8 mouse cellular contexts compared by ENCODE assay signal in genomic region chr5:65731173-65732007, GRCm38 (mm10). TPM values are rescaled to one million over a fixed set of nuclear protein-coding genes. Genes with fewer than 3 reads are reported as not detected.
A peak's percentile ranks its signal among the peaks of the same experiment; 100 is the strongest.
DNase-seq lines count a peak whose midpoint lies in the region; ATAC-seq and TF ChIP-seq lines count a peak whose summit lies in the region.

No protein-coding gene starts in this region.

- no peaks in the 10 kb centered on the region; the same call in 1 of the 2 replicates for H3K79me2 ChIP-seq in MEL (ENCODE audit: control insufficient read depth, insufficient read depth, low read length, poor library complexity)

- H3K4me1 ChIP-seq in MEL (ENCODE audit: control insufficient read depth in 1 of 2, insufficient read depth in 2 of 2, low read length in 2 of 2) = peaks cover 17 to 30% of the 10 kb centered on the region in 2 experiments
- peaks cover 7% of the 10 kb centered on the region for H3K4me1 ChIP-seq in heart, postnatal 0 days (ENCODE audit: control insufficient read depth, insufficient read depth)
- peaks cover 54% of the 10 kb centered on the region for H3K4me1 ChIP-seq in liver, embryonic 13.5 days (replicated peaks)
- no peaks in the 10 kb centered on the region for H3K4me1 ChIP-seq in stomach, embryonic 16.5 days (ENCODE audit: control insufficient read depth, insufficient read depth, low read length)

- no peak for TF ChIP-seq RAD21 in MEL (IDR thresholded peaks at IDR 0.05; ENCODE audit: low read depth, low read length)

- ATAC-seq in heart, postnatal 0 days (ENCODE audit: insufficient read depth, low read depth) = peak; percentile 87
- ATAC-seq in liver, embryonic 13.5 days (ENCODE audit: low read depth) = peak; percentile 99
- peak; percentile 64; the same call in 1 of the 2 replicates for ATAC-seq in stomach, embryonic 16.5 days (ENCODE audit: insufficient read depth, low FRiP score)

- no peak overlapping the region for H3K4me3 ChIP-seq in MEL (ENCODE audit: control insufficient read depth in 1 of 2, insufficient read depth in 1 of 2, low read depth in 2 of 2, low read length in 2 of 2)
- H3K4me3 ChIP-seq in heart, postnatal 0 days (ENCODE audit: low read depth, low read length) = no peak overlapping the region
- no peak overlapping the region for H3K4me3 ChIP-seq in liver, embryonic 13.5 days (replicated peaks)
- no peak overlapping the region for H3K4me3 ChIP-seq in stomach, embryonic 16.5 days (replicated peaks; ENCODE audit: low read length)

- no peaks in the 10 kb centered on the region for H3K9me3 ChIP-seq in MEL (replicated peaks; ENCODE audit: insufficient read depth, low read length)
- no peaks in the 10 kb centered on the region for H3K9me3 ChIP-seq in heart, postnatal 0 days (replicated peaks; ENCODE audit: control insufficient read depth, low read length)
- no peaks in the 10 kb centered on the region for H3K9me3 ChIP-seq in liver, embryonic 13.5 days (replicated peaks)
- no peaks in the 10 kb centered on the region for H3K9me3 ChIP-seq in stomach, embryonic 16.5 days (replicated peaks; ENCODE audit: control insufficient read depth, low read length)

- peak; percentile 98 for DNase-seq in MEL (ENCODE audit: low read depth, low spot score)
- DNase-seq in c-Kit-positive CD71-positive TER-119-negative erythroid progenitor cells, embryonic 14.5 days (ENCODE audit: low read depth) = peak; percentile 92
- DNase-seq in heart, postnatal 0 days (ENCODE audit: low spot score) = peak; percentile 80
- DNase-seq in liver, embryonic 13.5 days = peak; percentile 82
- no peak for DNase-seq in urinary bladder, adult 2 months (ENCODE audit: low spot score)
- DNase-seq in right cerebral cortex, postnatal 4 days = no peak
- DNase-seq in adipocyte (ENCODE audit: low spot score) = no peak

- no peaks in the 10 kb centered on the region for H3K27me3 ChIP-seq in MEL (ENCODE audit: control insufficient read depth in 1 of 2, insufficient read depth in 2 of 2, low read length in 2 of 2)
- H3K27me3 ChIP-seq in heart, postnatal 0 days (ENCODE audit: control insufficient read depth, insufficient read depth, low read length) = no peaks in the 10 kb centered on the region
- H3K27me3 ChIP-seq in liver, embryonic 13.5 days = no peaks in the 10 kb centered on the region
- H3K27me3 ChIP-seq in stomach, embryonic 16.5 days (ENCODE audit: control insufficient read depth, insufficient read depth, low read length) = no peaks in the 10 kb centered on the region

- TF ChIP-seq EP300 in MEL (IDR thresholded peaks at IDR 0.05; ENCODE audit: low read depth in 1 of 2, low read length in 2 of 2) = peak; percentile 96 to 97
- TF ChIP-seq EP300 in heart, postnatal 0 days (IDR thresholded peaks at IDR 0.05; ENCODE audit: low read depth) = 0 out of 2 replicates have a peak, but pooled peaks have one; percentile 32

- no peak overlapping the region for H3K4me2 ChIP-seq in heart, postnatal 0 days (ENCODE audit: low read depth, low read length)
- peak overlapping the region; percentile 50 for H3K4me2 ChIP-seq in liver, embryonic 13.5 days
- no peak overlapping the region for H3K4me2 ChIP-seq in stomach, embryonic 16.5 days (ENCODE audit: low read depth, low read length)

- peak in 1 of 2 experiments; percentile 50; a peak in 2 of 4 replicates for TF ChIP-seq POLR2A in MEL (IDR thresholded peaks at IDR 0.05; ENCODE audit: control insufficient read depth in 1 of 2, insufficient read depth in 1 of 2, low read depth in 1 of 2, low read length in 2 of 2, poor library complexity in 1 of 2)

- TF ChIP-seq CTCF in MEL (IDR thresholded peaks at IDR 0.05 in 2 of 3, conservative IDR thresholded peaks at IDR 0.05 in 1 of 3; ENCODE audit: control insufficient read depth in 1 of 3, insufficient read depth in 1 of 3, low read depth in 2 of 3, low read length in 3 of 3, poor library complexity in 1 of 3, severe bottlenecking in 1 of 3) = no peak
- TF ChIP-seq CTCF in heart, postnatal 0 days (IDR thresholded peaks at IDR 0.05; ENCODE audit: low read depth) = no peak

- H3K9ac ChIP-seq in MEL (ENCODE audit: control insufficient read depth, low read depth, low read length, poor library complexity, severe bottlenecking) = peak overlapping the region; percentile 65
- no peak overlapping the region for H3K9ac ChIP-seq in heart, postnatal 0 days (replicated peaks; ENCODE audit: low read depth, low read length)
- H3K9ac ChIP-seq in liver, embryonic 13.5 days = peak overlapping the region; percentile 60
- no peak overlapping the region for H3K9ac ChIP-seq in stomach, embryonic 16.5 days (ENCODE audit: low read length)

- peaks cover 0 to 20% of the 10 kb centered on the region in 2 experiments; a peak in 2 of 4 replicates for H3K36me3 ChIP-seq in MEL (ENCODE audit: control insufficient read depth in 1 of 2, insufficient read depth in 2 of 2, low read length in 2 of 2)
- H3K36me3 ChIP-seq in heart, postnatal 0 days (replicated peaks; ENCODE audit: control insufficient read depth, insufficient read depth, low read length) = no peaks in the 10 kb centered on the region
- H3K36me3 ChIP-seq in liver, embryonic 13.5 days = no peaks in the 10 kb centered on the region
- no peaks in the 10 kb centered on the region for H3K36me3 ChIP-seq in stomach, embryonic 16.5 days (ENCODE audit: control insufficient read depth, insufficient read depth, low read length)

- H3K27ac ChIP-seq in MEL (ENCODE audit: control insufficient read depth, low read depth, low read length) = peak overlapping the region; percentile 98
- peak overlapping the region; percentile 74 for H3K27ac ChIP-seq in heart, postnatal 0 days (ENCODE audit: low read depth)
- H3K27ac ChIP-seq in liver, embryonic 13.5 days = peak overlapping the region; percentile 94
- peak overlapping the region; percentile 42; the same call in 1 of the 2 replicates for H3K27ac ChIP-seq in stomach, embryonic 16.5 days (ENCODE audit: low read length)

- 27% methylated on average over 9 of the region's 9 CpGs for WGBS in heart, postnatal 0 days
- WGBS in liver, embryonic 13.5 days (ENCODE audit: insufficient replicate concordance) = 11% methylated on average over 9 of the region's 9 CpGs
- 58% methylated on average over 9 of the region's 9 CpGs for WGBS in stomach, embryonic 16.5 days

TF ChIP-seq in MEL, 35 proteins besides CTCF, POLR2A, EP300 and RAD21 (continues in another document):
- TF ChIP-seq MAZ (IDR thresholded peaks at IDR 0.05; ENCODE audit: low read depth, low read length) (peak; percentile 93; the same call in 1 of the 2 replicates), ELF1 (IDR thresholded peaks at IDR 0.05; ENCODE audit: low read depth, low read length) (0 out of 2 replicates have a peak, but pooled peaks have one; percentile 20), TBP (IDR thresholded peaks at IDR 0.05; ENCODE audit: low read depth, low read length) (peak; percentile 74), NELFE (IDR thresholded peaks at IDR 0.05; ENCODE audit: low read depth, low read length) (peak; percentile 59), KAT2A (conservative IDR thresholded peaks at IDR 0.05; ENCODE audit: low read depth, low read length) (no peak), MAFK (IDR thresholded peaks at IDR 0.05; ENCODE audit: borderline replicate concordance, low read depth, low read length) (no peak), NRF1 (IDR thresholded peaks at IDR 0.05; ENCODE audit: insufficient read depth, low read depth, low read length, poor library complexity, severe bottlenecking) (no peak), BHLHE40 (IDR thresholded peaks at IDR 0.05; ENCODE audit: borderline replicate concordance, low read depth, low read length) (no peak), MAX (IDR thresholded peaks at IDR 0.05; ENCODE audit: low read length) (peak; percentile 21; the same call in 1 of the 2 replicates), MYC (IDR thresholded peaks at IDR 0.05; ENCODE audit: low read depth, low read length) (0 out of 2 replicates have a peak, but pooled peaks have one; percentile 22), HCFC1 (IDR thresholded peaks at IDR 0.05; ENCODE audit: low read depth, low read length) (no peak), CHD2 (IDR thresholded peaks at IDR 0.05; ENCODE audit: low read length) (peak; percentile 63), ZC3H11A (IDR thresholded peaks at IDR 0.05; ENCODE audit: low read depth, low read length) (no peak), E2F4 (IDR thresholded peaks at IDR 0.05; ENCODE audit: borderline replicate concordance, low read depth, low read length) (peak; percentile 88), SMC3 (IDR thresholded peaks at IDR 0.05; ENCODE audit: low read depth, low read length) (no peak), ZNF384 (IDR thresholded peaks at IDR 0.05; ENCODE audit: low read depth, low read length) (no peak), MXI1 (IDR thresholded peaks at IDR 0.05; ENCODE audit: low read depth, low read length) (no peak), GATA1 (IDR thresholded peaks at IDR 0.05; ENCODE audit: low read depth, low read length) (peak; percentile 96), ZKSCAN1 (IDR thresholded peaks at IDR 0.05; ENCODE audit: low read depth, low read length) (no peak), GABPA (IDR thresholded peaks at IDR 0.05; ENCODE audit: low read depth, low read length) (no peak), ZMIZ1 (IDR thresholded peaks at IDR 0.05; ENCODE audit: low read depth, low read length) (no peak), SIN3A (IDR thresholded peaks at IDR 0.05; ENCODE audit: low read length) (peak; percentile 85)

RNA-seq across cellular contexts. Expression of gene N4bp2, which starts 31.9 kb away (rescaled TPM):
- 10.1 and 11.4 TPM in 2 replicates for total RNA-seq in MEL (2012; rRNA removed)
- polyA plus RNA-seq in MEL (2012; ENCODE audit: insufficient read depth in 1 of 2, insufficient read length in 2 of 2, low read depth in 1 of 2, low replicate concordance in 2 of 2, missing spikeins in 1 of 2) = 10 to 100 TPM; 12.9 to 50.6 TPM
- 10.5 and 18.6 TPM in 2 replicates for total RNA-seq in heart, postnatal 0 days (2014; rRNA removed; ENCODE audit: low replicate concordance)
- polyA plus RNA-seq in heart, postnatal 0 days (2015; fragmentation: Nextera tagmentation; extraction: Ambion mirVana) = 6.0 and 8.0 TPM in 2 replicates
- 9.6 and 11.5 TPM in 2 replicates for polyA plus RNA-seq in liver, embryonic 13.5 days (2015; fragmentation: Nextera tagmentation; extraction: Ambion mirVana)
- polyA plus RNA-seq in stomach, embryonic 16.5 days (2015; fragmentation: Nextera tagmentation; extraction: Ambion mirVana) = 14.3 and 17.3 TPM in 2 replicates
- polyA plus RNA-seq in urinary bladder, adult 2 months (2012; rRNA removed) = 7.9 TPM in 2 replicates

RNA-seq across cellular contexts. Expression of gene Pds5a, which starts 33.3 kb away (rescaled TPM):
- total RNA-seq in MEL (2012; rRNA removed) = 87.3 and 99.6 TPM in 2 replicates
- polyA plus RNA-seq in MEL (2012; ENCODE audit: insufficient read depth in 1 of 2, insufficient read length in 2 of 2, low read depth in 1 of 2, low replicate concordance in 2 of 2, missing spikeins in 1 of 2) = 100 to 1,000 TPM in 1 of 2 experiments, 10 to 100 TPM in 1; 88.0 to 188 TPM
- 57.9 and 91.3 TPM in 2 replicates for total RNA-seq in heart, postnatal 0 days (2014; rRNA removed; ENCODE audit: low replicate concordance)
- polyA plus RNA-seq in heart, postnatal 0 days (2015; fragmentation: Nextera tagmentation; extraction: Ambion mirVana) = 13.2 and 15.4 TPM in 2 replicates
- 23.1 and 26.8 TPM in 2 replicates for polyA plus RNA-seq in liver, embryonic 13.5 days (2015; fragmentation: Nextera tagmentation; extraction: Ambion mirVana)
- 44.0 and 47.7 TPM in 2 replicates for polyA plus RNA-seq in stomach, embryonic 16.5 days (2015; fragmentation: Nextera tagmentation; extraction: Ambion mirVana)
- 63.1 and 65.6 TPM in 2 replicates for polyA plus RNA-seq in urinary bladder, adult 2 months (2012; rRNA removed)

Comparison
In these comparisons a context has a peak if more than half of its experiments do, and no peak if none do; other contexts are left out.
1. DNase-seq: peak in MEL (single experiment), c-Kit-positive CD71-positive TER-119-negative erythroid progenitor cells, embryonic 14.5 days (single experiment), heart, postnatal 0 days (single experiment) and liver, embryonic 13.5 days (single experiment); none in urinary bladder, adult 2 months (single experiment), right cerebral cortex, postnatal 4 days (single experiment) and adipocyte (single experiment).
2. H3K27ac ChIP-seq: peak in every context shown above with its lines; median percentile 98 in MEL; 94 in liver, embryonic 13.5 days; 74 in heart, postnatal 0 days; 42 in stomach, embryonic 16.5 days.
3. H3K9ac ChIP-seq: peak in MEL (single experiment) and liver, embryonic 13.5 days (single experiment); none in heart, postnatal 0 days (single experiment) and stomach, embryonic 16.5 days (single experiment).
4. Peak in every context shown above with its lines, with median percentiles within 50 percentile points of each other: ATAC-seq.